Mouse (Mus musculus) mouse trophoblast stem cell (cell line): ENCODE data around the gene Ppm1h.

ENCODE experiments used
- in situ Hi-C, 2 experiments: fragments of 300-500 bp; cut with MseI, MboI; formaldehyde crosslinking; loops; 2 replicates in 1 of 2; 3 replicates in 1 of 2; pipeline ENCODE4 v1.15.1; 2025

Gene Ppm1h

DNA sequence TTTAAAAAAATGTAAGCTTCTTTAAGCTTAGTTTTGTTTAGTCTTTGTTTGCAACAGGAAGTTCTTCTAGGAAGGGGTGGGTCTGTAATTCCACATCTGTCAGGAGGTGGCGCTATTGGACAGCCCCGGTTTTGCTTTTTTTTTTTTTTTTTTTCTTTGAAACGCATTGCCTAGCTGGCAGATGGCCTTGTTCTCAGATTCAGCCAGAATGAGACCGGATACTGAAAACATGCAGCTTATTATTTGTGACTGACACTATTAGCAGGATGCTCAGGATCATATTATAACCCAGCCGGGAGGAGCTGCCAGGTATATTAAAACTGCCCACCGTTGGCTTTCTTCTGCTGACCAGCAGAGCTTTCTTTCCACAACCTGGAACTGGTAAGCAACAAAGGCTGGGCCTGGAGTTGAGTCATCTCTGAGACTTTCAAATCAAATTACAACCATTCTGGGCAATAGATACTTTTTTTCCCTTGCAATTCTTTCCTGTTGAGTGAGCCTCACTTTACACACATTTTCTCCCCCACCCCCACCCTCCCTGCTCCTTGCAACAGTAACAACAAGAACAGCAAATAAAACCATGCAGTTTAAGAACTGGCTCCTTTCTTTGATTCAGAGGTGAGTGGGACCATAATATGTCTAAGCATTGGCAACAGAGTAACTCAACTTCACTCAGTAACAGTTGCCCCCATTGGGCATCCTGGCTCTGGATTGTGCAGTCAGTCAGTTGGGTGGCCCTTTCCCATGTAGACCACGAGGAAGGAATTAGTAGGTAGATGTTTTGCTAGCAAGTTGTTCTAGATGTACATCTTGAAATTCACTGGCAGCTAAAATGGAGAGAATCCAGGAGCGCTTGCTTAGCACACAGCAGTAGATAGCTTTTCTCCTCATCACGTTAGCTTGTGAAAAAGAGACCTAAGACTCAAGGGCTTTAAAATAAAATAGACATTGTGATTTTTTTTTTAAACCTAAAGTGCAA is 128.9 kb downstream of the Ppm1h start:
- in situ Hi-C loops, result loop anchor here (5.0 kb wide), 1 partner anchor 180 kb away; no protein-coding TSS in a partner anchor

DNA sequence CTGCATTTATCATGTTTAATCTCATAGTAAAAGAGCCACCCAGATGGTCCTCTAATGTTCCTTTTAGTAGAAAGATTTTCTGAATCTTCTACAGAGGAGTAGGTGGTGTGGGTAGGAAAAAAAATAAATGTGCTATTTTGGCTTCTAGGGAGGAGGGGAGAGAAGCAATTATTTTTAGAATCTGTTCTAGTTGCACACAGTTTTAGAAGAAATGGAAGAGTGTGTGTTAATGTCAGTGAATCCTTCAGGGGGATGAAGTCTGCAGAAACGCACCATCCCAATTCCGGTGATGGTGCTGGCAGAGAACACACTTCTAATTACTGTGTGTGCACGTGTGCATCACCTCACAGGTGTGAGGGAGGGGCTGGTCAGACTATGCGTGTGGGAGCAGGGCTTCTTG is 129.6 kb downstream of the Ppm1h start:
- in situ Hi-C loops, result loop anchor here (5.0 kb wide), 1 partner anchor 179 kb away; no protein-coding TSS in a partner anchor

DNA sequence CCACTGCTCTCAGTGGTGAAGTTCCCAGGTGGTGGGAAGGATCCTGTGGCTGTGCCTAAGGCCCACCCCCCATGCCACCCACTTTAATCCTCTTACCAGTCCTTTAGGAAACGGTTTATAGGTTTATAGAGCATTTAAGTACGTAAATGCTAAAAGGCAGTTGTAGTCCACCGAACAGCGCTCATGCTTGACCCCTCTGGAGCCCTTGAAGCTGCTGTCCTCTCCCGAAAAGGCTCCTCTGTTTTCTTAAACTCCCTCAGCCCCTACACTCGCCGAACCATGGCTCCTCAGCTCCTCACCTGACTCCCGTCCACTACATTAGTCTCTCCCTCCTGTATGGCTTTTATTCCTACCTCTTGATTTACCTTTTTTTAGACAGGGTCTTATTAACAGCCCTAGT is 131.3 kb downstream of the Ppm1h start:
- in situ Hi-C loops, result loop anchor here (5.0 kb wide), 1 partner anchor 177 kb away; no protein-coding TSS in a partner anchor

DNA sequence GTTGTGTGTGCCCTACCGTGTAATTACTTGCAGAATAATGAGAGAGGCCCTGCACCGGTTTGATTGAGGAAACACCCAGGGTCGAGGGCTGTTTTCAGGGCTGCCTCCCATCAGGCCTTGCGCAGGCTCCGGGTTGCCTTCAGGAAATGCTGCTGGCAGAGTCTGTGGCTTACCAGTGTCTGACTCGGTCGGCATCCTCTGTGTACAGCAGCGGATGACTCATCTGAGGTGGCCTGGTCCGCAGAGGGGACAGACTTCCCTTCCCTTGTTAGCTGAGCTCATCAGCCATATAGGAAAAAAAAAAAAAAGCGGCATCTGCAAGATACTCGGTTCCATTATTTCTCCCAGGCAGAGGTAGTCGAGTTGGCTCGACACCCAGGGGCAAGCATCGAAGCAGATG is 136.5 kb downstream of the Ppm1h start:
- in situ Hi-C loops, result no loop called here

DNA sequence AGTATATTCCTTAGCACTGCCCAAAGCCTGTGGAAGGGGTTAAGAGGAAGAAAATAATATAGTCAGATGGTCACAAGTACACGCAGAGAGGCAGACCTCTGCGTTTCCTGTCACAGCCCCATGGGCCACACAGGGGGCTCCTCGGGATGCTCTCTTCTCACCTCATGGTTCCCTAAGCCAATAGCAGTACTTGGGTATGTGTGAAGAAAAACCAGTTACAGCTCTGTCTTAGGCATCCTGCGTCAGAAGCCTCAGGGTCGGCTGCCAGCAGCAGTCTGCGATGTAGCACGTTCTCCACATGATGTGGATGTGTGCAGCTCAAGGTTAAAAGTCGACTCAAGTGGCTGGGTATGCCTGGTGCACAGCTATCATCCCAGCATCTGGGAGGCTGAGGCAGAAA is 139.2 kb downstream of the Ppm1h start:
- in situ Hi-C loops, result no loop called here

DNA sequence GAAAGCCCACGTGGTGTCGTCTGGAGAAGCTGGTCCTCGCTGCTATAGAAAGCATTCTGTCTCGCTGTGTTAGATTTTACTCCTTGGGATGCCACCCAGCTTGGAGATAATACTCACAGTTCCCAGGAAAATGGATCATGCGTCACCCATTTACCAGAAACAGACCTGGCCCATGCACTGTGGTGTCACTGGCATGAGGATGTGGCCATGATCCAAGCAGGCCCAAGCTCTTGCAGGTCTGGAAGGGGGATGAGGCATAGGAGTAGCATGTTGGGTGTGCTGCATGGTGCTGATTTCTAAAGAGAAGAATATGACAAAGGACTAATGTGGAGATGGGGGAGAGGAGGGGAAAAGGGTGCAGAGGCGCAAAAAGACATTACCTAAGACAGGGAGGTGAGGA is 141.2 kb downstream of the Ppm1h start:
- in situ Hi-C loops, result no loop called here

DNA sequence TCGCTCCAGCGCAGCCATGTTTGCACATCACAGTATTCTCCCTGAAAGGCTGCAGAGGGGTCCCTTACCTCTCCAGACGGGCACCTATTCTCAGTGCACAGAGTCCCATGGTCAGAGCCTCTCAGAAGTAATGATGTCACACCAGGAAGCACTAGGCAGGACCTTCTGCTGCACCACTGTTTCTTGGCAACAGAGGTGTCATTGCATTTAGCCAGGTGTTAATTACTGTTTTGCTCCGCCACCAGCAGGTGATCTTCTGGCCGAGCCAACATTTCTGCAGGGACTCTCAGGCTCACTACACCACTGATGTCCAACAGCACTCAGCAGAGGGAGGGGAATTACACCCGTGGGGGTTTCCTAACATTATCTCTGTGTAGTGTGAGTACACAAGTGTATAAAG is 143.0 kb downstream of the Ppm1h start:
- in situ Hi-C loops, result no loop called here

DNA sequence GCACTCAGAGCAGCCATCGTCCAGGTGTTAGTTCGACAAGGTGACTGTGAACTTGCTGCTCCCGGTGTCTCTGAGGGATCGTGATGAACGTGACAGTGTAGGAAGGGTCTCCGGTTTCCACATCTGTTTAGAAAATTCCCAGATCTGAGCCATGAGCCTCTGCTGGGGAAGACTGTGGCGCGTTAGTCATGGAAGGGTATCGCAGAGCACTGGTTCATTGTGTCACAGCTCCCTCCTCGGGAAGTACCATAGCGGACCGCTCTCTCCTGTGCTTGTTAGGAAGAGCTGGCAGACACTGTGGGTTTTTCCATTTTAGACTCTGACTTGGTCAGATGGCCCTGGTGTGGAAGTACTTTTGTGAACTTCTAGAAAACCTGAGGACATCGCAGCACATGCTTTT is 145.1 kb downstream of the Ppm1h start:
- in situ Hi-C loops, result no loop called here

DNA sequence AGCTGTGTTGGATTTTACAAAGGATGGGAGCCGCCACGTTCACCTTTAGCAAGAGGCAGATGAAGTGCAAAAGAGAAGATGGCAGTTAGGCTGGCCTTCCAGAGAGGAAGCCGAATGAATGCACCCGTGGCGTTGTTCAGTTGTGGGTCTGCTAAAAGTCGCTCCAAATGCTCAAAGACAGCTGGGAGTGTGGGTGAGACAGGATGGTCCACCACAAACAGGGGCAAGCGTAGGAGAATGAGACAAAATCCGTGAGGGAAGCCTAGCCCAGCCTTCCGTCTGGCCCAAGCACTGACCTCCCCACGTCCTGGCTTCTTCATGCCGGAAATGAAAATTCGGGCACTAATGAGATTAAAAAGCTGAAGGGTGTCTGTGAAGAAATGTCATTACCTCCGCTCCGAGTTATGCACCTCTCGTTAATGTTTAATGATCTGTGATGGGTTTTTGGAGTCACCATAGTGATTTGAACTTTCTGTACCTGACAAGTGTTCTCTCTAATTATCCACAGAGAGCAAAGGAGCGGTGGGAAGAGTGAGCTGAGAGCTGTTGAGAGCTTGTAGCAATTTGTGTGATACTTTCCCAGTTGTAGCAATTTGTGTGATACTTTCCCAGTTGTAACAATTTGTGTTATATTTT is 148.3 kb downstream of the Ppm1h start:
- in situ Hi-C loops, result no loop called here

DNA sequence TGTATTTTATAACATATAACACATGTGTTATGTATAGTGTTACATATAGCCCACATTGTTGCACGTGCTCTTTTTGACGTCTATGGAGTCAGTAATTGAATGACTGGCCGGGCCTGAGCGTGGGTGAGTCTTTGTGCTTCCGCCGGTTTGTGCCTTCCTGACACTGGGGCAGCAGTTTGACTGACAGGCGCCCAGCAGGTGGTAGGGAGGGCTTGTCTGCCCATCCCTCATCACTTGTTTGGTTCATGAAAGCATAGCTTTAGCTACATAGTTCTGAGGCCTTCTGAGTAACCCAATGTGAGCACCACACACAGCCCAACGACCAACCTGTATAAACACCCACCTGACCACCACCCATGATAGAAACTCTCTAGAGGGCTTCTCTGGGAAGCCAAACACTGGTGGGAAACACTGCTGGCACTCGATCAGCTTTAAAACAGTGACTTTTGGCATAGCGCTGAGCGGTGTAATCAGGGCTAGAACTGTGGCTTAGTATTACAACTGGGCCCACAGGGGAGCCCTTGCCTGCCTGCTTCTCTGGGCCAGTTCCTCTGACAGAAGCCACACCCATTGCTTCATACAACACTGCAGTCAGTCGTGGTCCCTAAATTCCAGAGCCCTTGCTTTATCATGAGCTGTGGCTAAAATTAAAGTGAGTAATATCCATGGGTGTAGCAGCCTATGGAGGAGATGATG is 149.3 kb downstream of the Ppm1h start:
- in situ Hi-C loops, result no loop called here

DNA sequence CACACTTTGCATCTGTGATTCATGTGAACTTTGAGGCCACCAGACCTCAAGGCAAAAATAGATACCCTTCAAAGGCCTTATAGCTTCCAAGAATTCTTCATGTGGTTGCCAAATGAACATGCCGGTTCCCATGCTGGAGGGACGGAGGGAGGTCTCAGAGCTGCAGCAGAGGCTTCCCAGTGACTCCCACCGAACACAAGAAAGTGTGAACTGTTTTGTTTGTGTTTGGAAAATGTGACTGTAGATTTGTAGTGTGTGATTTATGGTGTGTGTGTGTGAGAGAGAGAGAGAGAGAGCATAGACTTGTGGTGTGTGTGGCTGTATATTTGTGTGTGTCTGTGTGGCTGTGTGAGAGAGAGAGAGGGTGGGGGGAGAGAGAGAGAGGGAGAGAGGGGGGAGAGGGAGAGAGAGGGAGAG is 151.2 kb downstream of the Ppm1h start:
- in situ Hi-C loops, result no loop called here

DNA sequence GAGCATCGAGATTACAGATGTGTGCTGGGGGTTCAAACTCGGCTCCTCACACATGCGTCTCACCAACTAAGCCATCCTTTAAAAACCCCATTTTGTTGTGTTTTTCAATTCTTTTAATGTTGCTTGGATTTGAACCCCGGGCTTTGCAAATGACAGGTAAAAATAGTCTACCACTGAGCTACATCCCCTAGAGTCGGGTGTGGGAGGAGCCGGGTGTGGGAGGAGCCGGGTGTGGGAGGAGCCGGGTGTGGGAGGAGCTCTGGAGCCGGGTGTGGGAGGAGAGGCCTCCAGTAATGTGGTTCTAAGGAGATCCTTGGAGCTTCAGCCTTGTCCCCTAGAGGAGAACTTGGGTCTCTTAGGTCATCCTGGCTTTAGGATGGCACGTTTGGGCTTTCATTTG is 152.1 kb downstream of the Ppm1h start:
- in situ Hi-C loops, result no loop called here

DNA sequence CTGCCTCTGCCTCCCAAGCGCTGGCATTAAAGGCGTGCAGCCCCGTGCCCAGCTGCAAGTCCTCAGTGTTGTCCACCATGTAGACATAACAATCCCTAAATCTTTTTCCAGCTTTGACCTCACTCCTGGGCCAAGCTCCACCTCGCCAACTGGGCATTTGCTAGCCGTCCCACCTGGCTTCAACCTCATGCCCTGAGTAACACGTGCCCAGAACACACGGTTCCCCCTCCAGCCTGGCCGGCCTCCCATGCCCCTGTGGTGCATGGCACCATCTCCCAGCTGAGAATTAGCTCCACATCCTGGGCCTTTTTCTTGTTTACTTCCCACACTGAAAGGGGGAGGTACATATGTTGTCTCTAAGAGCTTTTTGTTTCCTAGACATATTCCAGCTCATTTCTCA is 163.5 kb downstream of the Ppm1h start:
- in situ Hi-C loops, result no loop called here

DNA sequence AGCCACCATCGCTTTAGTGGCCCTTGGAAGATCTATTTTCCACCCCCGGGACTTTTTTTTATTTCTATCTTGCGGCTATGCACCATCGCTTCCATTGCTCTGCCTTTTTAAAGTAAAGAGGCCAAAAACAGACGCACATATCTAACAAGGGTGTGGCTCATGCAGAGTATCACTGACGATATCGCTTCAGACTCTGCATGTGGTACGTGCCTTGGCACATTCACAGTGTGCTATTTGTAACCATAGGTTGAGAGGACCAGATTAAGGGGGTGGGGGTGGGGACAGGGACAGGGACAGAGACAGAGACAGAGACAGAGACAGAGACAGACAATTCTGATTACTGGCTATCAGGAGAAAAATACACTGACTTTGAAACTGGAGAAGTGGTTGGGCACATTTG is 164.4 kb downstream of the Ppm1h start:
- in situ Hi-C loops, result no loop called here

DNA sequence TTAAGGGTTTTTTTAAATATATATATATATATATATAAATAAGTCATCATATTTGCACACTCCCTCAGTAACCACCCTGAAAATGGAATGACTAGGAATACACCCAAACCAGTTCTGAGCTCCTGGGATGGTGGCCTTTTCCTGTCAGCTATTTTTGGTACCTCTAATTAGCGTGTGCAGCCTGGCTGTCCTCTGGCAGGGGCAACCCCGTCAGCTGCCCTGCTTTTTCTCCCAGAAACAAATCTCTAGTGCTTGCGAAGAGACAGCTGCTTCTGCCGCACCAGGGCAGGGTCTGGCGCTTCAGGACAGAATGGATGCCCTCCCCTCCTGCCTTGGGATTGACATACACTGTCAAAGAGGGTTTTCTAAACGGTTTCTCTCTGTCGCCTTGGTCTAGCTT is 166.9 kb downstream of the Ppm1h start:
- in situ Hi-C loops, result no loop called here

DNA sequence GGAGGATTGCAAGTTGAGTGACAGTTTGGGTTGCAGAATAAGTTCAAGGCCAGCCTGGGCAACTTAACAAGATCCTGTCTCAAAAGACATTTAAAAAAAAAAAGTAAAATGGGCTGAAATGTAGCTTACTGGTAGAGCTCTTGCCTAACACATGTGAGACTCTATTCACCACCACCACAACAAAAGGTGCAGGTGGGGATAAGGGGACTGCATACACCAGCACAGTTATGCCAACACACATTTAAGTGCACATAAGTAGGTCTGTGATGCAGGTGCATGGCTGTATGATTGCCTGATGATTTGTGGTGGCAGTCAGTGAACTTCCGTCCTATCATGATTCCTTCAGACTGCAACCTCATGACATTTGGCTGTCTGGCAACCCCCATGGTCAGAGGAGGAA is 167.9 kb downstream of the Ppm1h start:
- in situ Hi-C loops, result no loop called here

DNA sequence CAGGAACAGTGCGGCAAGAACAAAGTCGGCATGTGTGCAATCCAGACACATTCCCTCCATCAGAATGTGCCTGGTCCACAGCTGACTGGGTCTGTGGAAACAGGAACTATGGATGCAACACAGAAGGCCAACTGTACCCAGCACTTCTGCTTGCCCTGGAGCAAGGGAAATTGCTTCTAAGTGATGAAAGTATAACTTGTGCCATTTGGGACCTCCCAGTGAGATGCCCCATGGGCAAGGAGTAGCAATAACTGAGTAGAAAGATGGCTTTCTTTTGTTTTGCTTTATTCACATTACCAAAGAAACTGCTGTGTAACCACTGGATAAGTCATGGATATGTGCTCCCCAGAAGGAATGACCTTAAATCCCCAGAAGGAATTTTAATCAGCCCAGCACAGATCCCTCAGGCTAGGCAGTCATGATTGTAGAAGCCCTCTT is 169.5 kb downstream of the Ppm1h start:
- in situ Hi-C loops, result no loop called here

DNA sequence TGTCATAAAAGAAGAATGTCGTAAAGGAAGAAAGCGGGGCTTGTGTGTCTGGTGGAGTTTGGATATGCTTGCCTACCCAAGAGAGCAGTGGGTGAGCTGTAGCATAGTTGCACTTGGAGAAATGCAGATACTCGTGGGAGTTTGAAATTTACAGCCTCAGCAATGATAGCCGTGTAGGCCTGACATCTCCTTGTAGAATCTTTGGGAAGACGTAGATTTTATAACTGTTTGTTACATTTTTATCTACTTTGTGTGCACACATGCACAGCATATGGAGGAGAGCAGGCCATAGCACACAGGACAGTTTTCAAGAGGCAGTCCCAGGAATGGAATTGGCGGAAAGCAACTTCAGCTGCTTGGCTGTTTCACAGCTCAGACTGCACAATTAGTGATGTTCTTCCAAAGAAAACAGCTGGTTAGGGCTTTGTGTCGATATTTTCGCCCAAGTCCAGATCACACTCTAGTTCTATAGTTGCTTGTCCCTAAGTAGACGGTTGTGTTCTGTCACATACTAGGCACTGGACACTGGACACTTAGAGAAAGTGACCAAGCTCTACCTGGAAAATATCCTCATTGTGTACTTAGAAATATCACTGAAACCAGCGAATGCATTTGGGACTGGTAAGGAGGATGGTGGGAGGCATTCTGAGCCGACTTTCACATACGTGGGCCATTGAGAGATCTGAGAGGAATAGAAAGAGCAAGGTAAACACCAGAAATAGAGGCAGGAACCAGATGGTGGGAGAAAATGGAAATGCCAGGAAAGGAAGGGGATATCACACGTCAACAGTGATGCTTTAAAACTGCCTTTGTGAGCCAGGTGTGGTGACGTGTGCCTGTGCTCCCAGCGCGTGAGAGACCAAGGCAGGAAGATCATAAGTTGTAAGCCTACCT is 173.0 kb downstream of the Ppm1h start:
- in situ Hi-C loops, result no loop called here

DNA sequence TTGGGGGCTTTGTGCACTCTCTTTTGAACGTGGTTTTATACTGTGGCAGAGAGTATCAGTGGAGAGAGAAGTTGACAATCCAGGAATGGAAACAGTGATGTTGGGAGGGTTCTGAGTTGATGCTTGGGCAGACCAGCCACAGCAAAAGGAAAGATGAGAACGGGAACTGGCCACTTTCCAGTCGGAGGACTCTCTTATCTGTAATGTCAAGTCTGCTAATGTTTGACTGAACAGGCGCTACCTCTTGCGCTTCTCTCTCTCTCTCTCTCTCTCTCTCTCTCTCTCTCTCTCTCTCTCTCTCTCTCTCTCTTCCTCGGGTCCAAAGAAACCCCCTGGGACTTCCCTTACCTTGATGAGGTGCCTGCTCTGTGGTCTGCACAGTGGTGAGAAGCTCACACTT is 176.0 kb downstream of the Ppm1h start:
- in situ Hi-C loops, result no loop called here

DNA sequence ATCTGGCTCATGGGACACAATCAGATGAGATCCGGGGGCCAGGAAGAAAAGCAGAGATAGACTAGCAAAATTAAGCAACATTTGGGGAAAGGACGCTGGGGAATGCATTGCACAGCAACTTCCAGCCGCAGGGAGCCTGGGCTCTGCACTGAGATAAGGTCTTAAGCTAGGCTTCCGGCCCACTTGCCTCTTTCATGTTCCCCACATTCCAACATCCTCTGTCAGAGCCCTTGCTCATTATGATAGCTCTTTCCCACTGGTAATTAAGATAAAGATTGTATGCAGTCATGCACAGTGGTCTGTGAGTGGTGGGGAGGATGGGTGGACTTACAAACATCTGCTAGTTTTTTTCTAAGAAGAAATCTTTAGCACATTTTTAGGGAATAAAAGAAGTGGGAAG is 176.6 kb downstream of the Ppm1h start:
- in situ Hi-C loops, result no loop called here

DNA sequence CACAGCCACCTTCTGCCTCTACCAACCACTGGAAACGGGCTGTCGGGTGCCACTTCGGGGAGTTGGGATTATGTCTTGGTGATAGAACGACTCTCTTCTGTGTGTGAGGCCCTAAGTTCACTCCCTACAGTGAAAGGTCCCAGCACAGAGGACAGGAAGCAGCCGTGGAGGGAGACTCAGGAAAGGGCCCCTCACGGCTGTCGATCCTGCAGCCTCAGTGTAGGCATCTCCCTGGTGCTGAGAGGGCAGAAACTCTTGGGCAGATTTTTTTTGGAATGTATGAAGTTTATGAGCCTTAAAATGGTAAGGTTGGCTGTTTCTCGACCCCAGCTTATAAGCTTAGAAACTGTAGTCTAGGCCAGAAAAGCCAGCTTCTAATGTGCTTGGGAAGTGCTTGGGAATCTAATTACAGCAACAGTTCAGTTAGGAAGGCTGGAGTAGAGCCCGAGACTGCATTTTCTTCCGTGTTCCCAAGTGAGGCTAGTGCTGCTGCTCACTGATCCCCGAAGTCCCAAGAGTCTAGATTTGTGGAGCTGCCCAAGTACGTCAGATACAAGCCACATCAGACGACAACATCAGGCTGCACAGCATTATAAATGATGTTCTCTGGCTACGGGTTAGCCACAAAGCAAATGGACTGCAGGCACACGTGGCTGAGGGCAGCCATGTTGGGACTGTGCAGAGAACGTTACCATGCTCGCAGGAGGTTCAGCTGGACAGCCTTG is 177.6 kb downstream of the Ppm1h start:
- in situ Hi-C loops, result no loop called here
